Mouse (Mus musculus): ENCODE results near the gene Sorbs1.

Sorbs1 gene

GRCm38 (mm10) chr19:40253768-40254167, 259.8 kb downstream of the Sorbs1 start:
- no peak for DNase-seq

DNA sequence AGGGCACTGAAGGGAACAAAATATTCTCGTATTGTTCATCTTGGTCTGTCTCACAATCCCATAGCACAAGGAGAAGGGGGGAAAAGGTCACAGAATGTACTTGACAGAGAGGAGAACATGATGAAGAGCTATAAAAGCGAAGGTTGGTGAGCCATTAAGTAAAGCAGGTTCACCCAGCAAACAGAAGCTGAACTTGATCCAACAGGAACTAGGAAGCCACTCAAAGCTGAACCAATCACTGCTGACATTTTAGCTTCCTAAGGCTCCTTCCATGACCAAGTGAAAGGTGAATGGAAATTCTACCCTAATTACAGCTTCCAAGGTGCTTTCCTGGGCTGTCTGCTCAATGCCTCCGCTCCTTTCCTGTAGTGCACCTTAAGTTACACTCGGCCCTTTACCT, 262.5 kb downstream of the Sorbs1 start:
- DNase-seq: no peak

- no peak for DNase-seq
Measured at GRCm38 (mm10) chr19:40249352-40249751, 264.2 kb downstream of the Sorbs1 start.

DNA sequence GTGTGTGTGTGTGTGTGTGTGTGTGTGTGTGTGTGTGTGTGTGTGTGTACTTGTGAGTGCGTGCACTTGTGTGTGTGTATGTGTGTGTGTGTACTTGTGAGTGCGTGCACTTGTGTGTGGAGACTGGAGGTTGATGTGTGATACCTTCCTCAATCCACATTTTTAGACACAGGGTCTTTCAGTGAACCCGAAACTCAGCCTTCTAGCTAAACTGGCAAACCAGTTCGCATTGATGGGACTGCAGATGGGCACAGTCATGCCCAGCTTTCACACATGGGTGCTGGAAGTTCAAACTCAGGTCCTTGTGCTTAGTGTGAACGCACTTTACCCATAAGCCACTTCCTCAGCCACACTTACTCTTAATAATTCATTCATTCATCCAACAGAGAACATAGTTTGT, 265.1 kb downstream of the Sorbs1 start:
- no peak for DNase-seq

GRCm38 (mm10) chr19:40247268-40247666, 266.3 kb downstream of the Sorbs1 start:
- DNase-seq: no peak

- no peak for DNase-seq
Measured at GRCm38 (mm10) chr19:40246646-40247267, 266.8 kb downstream of the Sorbs1 start.

All from liver (tissue).